Mouse (Mus musculus) heart, postnatal 14 days (tissue): ENCODE measurements around the gene Natd1. TPM values are rescaled to one million over a fixed set of nuclear protein-coding genes. Genes with fewer than 3 reads are reported as not detected.
A peak's percentile ranks its signal among the peaks of the same experiment; 100 is the strongest.

ENCODE experiments used
- DNase-seq, 2 experiments: peaks; one replicate each; pipeline ENCODE4 v3.0.0; 2021 to 2022
- intact Hi-C: fragments of 180-260 bp; cut with DNase I; formaldehyde crosslinking; loops from one replicate; pipeline ENCODE4 v1.15.1; 2025
- total RNA-seq, 2 experiments: library from RNA; stranded (reverse); gene quantifications; 2 replicates each; pipeline ENCODE4 v1.2.3; 2021

Natd1 gene
- total RNA-seq, 2 experiments from 2014 or later: 14.5 to 17.4 TPM

GRCm38 (mm10) chr11:60933178-60933930 is 18.8 kb upstream of the Natd1 start:
- DNase-seq: peak in 1 of 2 experiments; percentile 31
- intact Hi-C loops: no loop called here

- intact Hi-C loops: no loop called here
Measured at GRCm38 (mm10) chr11:60932503-60933020, 18.0 kb upstream of the Natd1 start.

GRCm38 (mm10) chr11:60931869-60932481 is 17.4 kb upstream of the Natd1 start, which contains the start of gene Map2k3:
Gene Map2k3, plus strand, starts transcription at chr11:60932033.
- DNase-seq: peak; percentile 96 to 97
- intact Hi-C loops: no loop called here

More at GRCm38 (mm10) chr11:60932503-60933020, 18.0 kb upstream of the Natd1 start:
- DNase-seq: no peak

GRCm38 (mm10) chr11:60931282-60931868 is 16.8 kb upstream of the Natd1 start:
- intact Hi-C loops: no loop called here

GRCm38 (mm10) chr11:60930724-60931281 is 16.3 kb upstream of the Natd1 start:
- intact Hi-C loops: no loop called here
- peak in 1 of 2 experiments; percentile 36 for DNase-seq

More at GRCm38 (mm10) chr11:60931282-60931868, 16.8 kb upstream of the Natd1 start:
- no peak for DNase-seq

- intact Hi-C loops: no loop called here
- DNase-seq: peak; percentile 86 to 94
Measured at GRCm38 (mm10) chr11:60927264-60927663, 12.7 kb upstream of the Natd1 start.

GRCm38 (mm10) chr11:60924981-60925380 is 10.4 kb upstream of the Natd1 start:
- DNase-seq: no peak
- intact Hi-C loops: no loop called here

GRCm38 (mm10) chr11:60924498-60924897 is 9.9 kb upstream of the Natd1 start:
- DNase-seq: no peak
- intact Hi-C loops: no loop called here

GRCm38 (mm10) chr11:60922964-60923363 is 8.4 kb upstream of the Natd1 start:
- intact Hi-C loops: no loop called here
- DNase-seq: no peak

- intact Hi-C loops: no loop called here
- DNase-seq: no peak
Measured at GRCm38 (mm10) chr11:60922195-60922594, 7.6 kb upstream of the Natd1 start.

GRCm38 (mm10) chr11:60920021-60920420 is 5.5 kb upstream of the Natd1 start:
- no peak for DNase-seq
- intact Hi-C loops: no loop called here

GRCm38 (mm10) chr11:60915201-60915600 is 651 bp upstream of the Natd1 start:
- no peak for DNase-seq
- intact Hi-C loops: no loop called here

- intact Hi-C loops: no loop called here
- DNase-seq: peak; percentile 92 to 94
Measured at GRCm38 (mm10) chr11:60913301-60914196, 1.0 kb downstream of the Natd1 start.

- intact Hi-C loops: no loop called here
- no peak for DNase-seq
Measured at GRCm38 (mm10) chr11:60912525-60912973, 2.0 kb downstream of the Natd1 start.

- DNase-seq: no peak
- intact Hi-C loops: loop anchor here (5.0 kb wide), 1 partner anchor 183 kb away; no protein-coding TSS in a partner anchor
Measured at GRCm38 (mm10) chr11:60909626-60910025, 4.9 kb downstream of the Natd1 start.

- peak in 1 of 2 experiments; percentile 25 for DNase-seq
- intact Hi-C loops: loop anchor here (5.0 kb wide), 1 partner anchor 184 kb away; no protein-coding TSS in a partner anchor
Measured at GRCm38 (mm10) chr11:60908073-60908472, 6.5 kb downstream of the Natd1 start.

- intact Hi-C loops: loop anchor here (5.0 kb wide), 1 partner anchor 186 kb away; no protein-coding TSS in a partner anchor
- no peak for DNase-seq
Measured at GRCm38 (mm10) chr11:60906449-60906848, 8.1 kb downstream of the Natd1 start.

- intact Hi-C loops: loop anchor here (5.0 kb wide), 1 partner anchor 187 kb away; no protein-coding TSS in a partner anchor
- no peak for DNase-seq
Measured at GRCm38 (mm10) chr11:60905407-60906120, 9.0 kb downstream of the Natd1 start.

GRCm38 (mm10) chr11:60903661-60904061 is 10.9 kb downstream of the Natd1 start:
- DNase-seq: no peak
- intact Hi-C loops: no loop called here
